Mouse (Mus musculus): Measurements from ENCODE around the gene Foxa1. TPM values are rescaled to one million over a fixed set of nuclear protein-coding genes. Genes with fewer than 3 reads are reported as not detected.

Gene Foxa1
- total RNA-seq, 2 experiments from 2014 or later = not detected

Other genes with a start within 250 kb of the Foxa1 start
- gene Ttc6, start 17.2 kb upstream of the Foxa1 start, total RNA-seq (2021) = not detected